Mouse (Mus musculus) stomach, embryonic 15.5 days (tissue): ENCODE data around the gene Plekhg4. TPM values are rescaled to one million over a fixed set of nuclear protein-coding genes. Genes with fewer than 3 reads are reported as not detected.
A peak's percentile ranks its signal among the peaks of the same experiment; 100 is the strongest.

ENCODE experiments used
- ATAC-seq: fragments of 200-750 bp; cut with Nextera tagmentation; 2 replicates; pipeline ENCODE4 v1.8.0; 2017; ENCODE audit warnings: low read depth, moderate number of reproducible peaks, moderate TSS enrichment; ENCODE audit not compliant: insufficient read depth, low FRiP score
- H3K27ac ChIP-seq: fragments of 300-500 bp; sonication (generic); 2 replicates; pipeline ENCODE4 v1.5.1; 2015; ENCODE audit warnings: mild to moderate bottlenecking, inconsistent platforms
- H3K27me3 ChIP-seq: fragments of 300-500 bp; sonication (generic); replicated peaks from 2 replicates; pipeline ENCODE4 v1.6.1; 2015; ENCODE audit warnings: inconsistent platforms
- H3K36me3 ChIP-seq: fragments of 300-500 bp; sonication (generic); 2 replicates; pipeline ENCODE4 v1.6.1; 2015; ENCODE audit warnings: inconsistent platforms
- H3K4me1 ChIP-seq: fragments of 300-500 bp; sonication (generic); 2 replicates; pipeline ENCODE4 v1.6.1; 2015; ENCODE audit warnings: inconsistent platforms
- H3K4me2 ChIP-seq: fragments of 300-500 bp; sonication (generic); 2 replicates; pipeline ENCODE4 v1.6.1; 2015; ENCODE audit warnings: mild to moderate bottlenecking, inconsistent platforms
- H3K4me3 ChIP-seq: fragments of 300-500 bp; sonication (generic); replicated peaks from 2 replicates; pipeline ENCODE4 v1.5.1; 2015; ENCODE audit warnings: inconsistent platforms
- H3K9ac ChIP-seq: fragments of 300-500 bp; sonication (generic); 2 replicates; pipeline ENCODE4 v1.6.1; 2015; ENCODE audit warnings: inconsistent platforms
- H3K9me3 ChIP-seq: fragments of 300-500 bp; sonication (generic); 2 replicates; pipeline ENCODE4 v1.6.1; 2016; ENCODE audit warnings: inconsistent platforms
- WGBS: fragments of 180-500 bp; shearing (Covaris S2); methylation state at CpG from one replicate; pipeline ENCODE4 v1.1.7; 2015; 5-methylcytosine and 5-hydroxymethylcytosine counted together
- polyA plus RNA-seq: library from polyadenylated mRNA; unstranded; fragments of >200 nt; fragmentation: Nextera tagmentation; extraction: Ambion mirVana; gene quantifications from 2 replicates; pipeline ENCODE4 v1.2.1, GENCODE M21; 2015

Gene Plekhg4
- polyA plus RNA-seq, 1 experiment from 2014 or later: 0.21 TPM

DNA sequence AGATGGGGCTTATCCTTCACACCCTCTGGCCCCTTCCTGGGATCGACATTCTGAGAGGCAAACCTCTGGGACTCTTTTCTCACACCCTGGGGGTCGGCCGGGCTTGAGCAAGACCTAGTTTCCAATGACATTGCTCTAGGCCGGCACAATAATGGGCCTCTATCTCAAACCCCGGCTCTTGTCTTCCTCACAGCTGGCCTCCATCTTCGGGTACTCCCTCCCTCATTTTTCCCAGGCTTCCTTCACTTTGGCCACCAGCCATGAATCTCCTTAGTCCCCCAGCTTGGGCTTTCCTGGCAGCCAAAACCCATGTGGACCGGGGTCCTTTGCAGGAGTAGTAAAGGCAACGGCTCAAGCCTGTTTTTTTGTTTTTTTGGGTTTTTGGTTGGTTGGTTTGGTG is 31.7 kb upstream of the Plekhg4 start:
- no peaks in the 10 kb centered on the region for H3K9me3 ChIP-seq
- H3K4me1 ChIP-seq: peaks cover 52% of the 10 kb centered on the region
- H3K9ac ChIP-seq: no peak overlapping the region
- H3K4me3 ChIP-seq: no peak overlapping the region
- 27% methylated on average over 8 of the region's 8 CpGs for WGBS
- no peak overlapping the region for H3K4me2 ChIP-seq
- ATAC-seq: no peak
- H3K36me3 ChIP-seq: peaks cover 15% of the 10 kb centered on the region
- H3K27ac ChIP-seq: peak overlapping the region; percentile 66
- H3K27me3 ChIP-seq: no peaks in the 10 kb centered on the region

DNA sequence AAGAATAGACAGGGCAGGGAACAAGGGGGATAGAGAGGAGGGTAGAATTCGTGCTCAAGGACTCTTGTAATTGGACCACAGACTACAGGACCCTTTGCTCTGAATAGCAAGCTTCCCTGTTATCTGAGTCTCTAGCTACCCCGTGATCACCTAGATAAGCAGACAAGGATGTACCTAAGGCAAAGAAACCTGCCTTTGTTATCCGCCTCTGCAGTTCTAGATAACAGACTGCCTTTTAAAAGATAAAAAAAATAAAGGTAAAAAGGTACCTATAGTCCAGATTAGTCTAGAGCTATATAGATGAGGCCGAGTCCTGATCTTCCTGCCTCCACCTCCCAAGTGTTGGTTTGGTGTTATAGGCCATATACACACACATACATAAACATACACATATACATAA is 30.3 kb upstream of the Plekhg4 start:
- no peak for ATAC-seq
- Histone ChIP-seq H3K27ac (peak overlapping the region; percentile 61; the same call in 1 of the 2 replicates), H3K4me2 (no peak overlapping the region), H3K36me3 (0 out of 2 replicates have a peak, but pooled peaks cover 6% of the 10 kb centered on the region), H3K9me3 (no peaks in the 10 kb centered on the region), H3K27me3 (no peaks in the 10 kb centered on the region), H3K4me1 (peaks cover 59% of the 10 kb centered on the region), H3K4me3 (no peak overlapping the region), H3K9ac (no peak overlapping the region)
- WGBS: 57% methylated on average over 4 of the region's 4 CpGs

- H3K4me3 ChIP-seq: no peak overlapping the region
- H3K27ac ChIP-seq: peak overlapping the region; percentile 61
- peak overlapping the region; percentile 3; the same call in 1 of the 2 replicates for H3K4me2 ChIP-seq
- H3K36me3 ChIP-seq: no peaks in the 10 kb centered on the region
- H3K9me3 ChIP-seq: no peaks in the 10 kb centered on the region
- no peaks in the 10 kb centered on the region for H3K27me3 ChIP-seq
- peaks cover 55% of the 10 kb centered on the region for H3K4me1 ChIP-seq
- no peak overlapping the region for H3K9ac ChIP-seq
- 50% methylated on average over 8 of the region's 8 CpGs for WGBS
- no peak for ATAC-seq
Measured at GRCm38 (mm10) chr8:105343791-105344574, 29.1 kb upstream of the Plekhg4 start.

DNA sequence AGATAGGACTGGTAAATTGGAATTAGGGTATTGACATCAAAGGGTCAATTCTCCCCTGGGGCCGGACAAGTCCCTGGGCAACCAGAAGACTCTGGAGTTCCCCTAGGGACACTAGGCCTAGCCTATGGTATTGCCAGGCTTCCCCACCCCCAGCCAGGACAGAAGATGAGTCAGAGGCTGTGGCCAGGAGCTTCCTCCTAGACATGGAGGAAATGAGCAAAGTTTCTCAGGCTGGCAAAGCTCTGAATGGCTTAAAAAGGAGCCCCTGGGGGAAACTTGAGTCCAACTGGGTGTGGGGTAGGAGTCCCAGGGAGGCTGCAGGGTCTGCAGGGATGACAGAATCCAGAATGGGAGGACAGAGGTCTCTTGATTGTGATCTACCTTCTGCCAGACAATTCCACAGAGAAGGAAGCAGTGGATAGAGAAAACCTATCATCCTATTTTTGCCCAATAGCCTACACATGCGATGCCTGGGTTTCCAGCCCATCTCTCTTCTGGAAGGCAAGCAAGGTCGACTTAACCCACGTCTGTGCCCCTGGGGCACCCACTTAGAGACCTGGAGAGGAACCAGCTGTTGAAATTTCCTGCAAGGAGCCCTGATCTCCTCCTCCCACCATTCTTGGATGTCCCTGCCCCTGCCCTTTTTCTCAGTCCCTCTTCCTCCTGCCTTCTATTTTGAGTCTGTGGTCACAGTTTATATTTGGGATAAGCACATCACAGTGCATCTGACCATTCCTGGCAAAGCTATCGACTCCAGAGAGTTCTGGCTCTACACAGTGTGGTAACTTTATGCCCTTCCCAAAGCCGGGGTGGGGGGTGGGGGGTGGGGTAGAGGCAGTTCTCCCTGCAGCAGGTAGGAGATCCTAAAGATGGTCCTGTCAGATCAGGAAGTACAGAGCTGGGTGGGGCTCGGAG is 27.8 kb upstream of the Plekhg4 start:
- peak overlapping the region; percentile 96 for H3K4me2 ChIP-seq
- no peak overlapping the region for H3K4me3 ChIP-seq
- H3K27me3 ChIP-seq: 0 out of 2 replicates have a peak, but pooled peaks cover 5% of the 10 kb centered on the region
- no peaks in the 10 kb centered on the region for H3K36me3 ChIP-seq
- H3K9me3 ChIP-seq: no peaks in the 10 kb centered on the region
- 33% methylated on average over 7 of the region's 7 CpGs for WGBS
- peaks cover 52% of the 10 kb centered on the region for H3K4me1 ChIP-seq
- H3K9ac ChIP-seq: no peak overlapping the region
- H3K27ac ChIP-seq: peak overlapping the region; percentile 88
- ATAC-seq: no peak

- peak overlapping the region; percentile 96 for H3K4me2 ChIP-seq
- H3K27ac ChIP-seq: peak overlapping the region; percentile 88
- no peaks in the 10 kb centered on the region for H3K9me3 ChIP-seq
- H3K9ac ChIP-seq: peak overlapping the region; percentile 52
- no peaks in the 10 kb centered on the region for H3K36me3 ChIP-seq
- WGBS: 2% methylated on average over 34 of the region's 34 CpGs
- 0 out of 2 replicates have a peak, but pooled peaks cover 5% of the 10 kb centered on the region for H3K27me3 ChIP-seq
- peak overlapping the region; percentile 77 for H3K4me3 ChIP-seq
- H3K4me1 ChIP-seq: peaks cover 42% of the 10 kb centered on the region
- peak; percentile 25; the same call in 1 of the 2 replicates for ATAC-seq
Measured at GRCm38 (mm10) chr8:105346611-105347427, 26.3 kb upstream of the Plekhg4 start.

GRCm38 (mm10) chr8:105347428-105348221 is 25.4 kb upstream of the Plekhg4 start, which contains the start of gene Fhod1:
Gene Fhod1 (minus strand): TSS chr8:105347953.
- peak; percentile 88 for ATAC-seq
- under 1% methylated on average over 53 of the region's 53 CpGs for WGBS
- H3K9ac ChIP-seq: peak within 1 kb of the TSS; percentile 52
- H3K4me1 ChIP-seq: peaks cover 39% of the 10 kb centered on the region
- peak within 1 kb of the TSS; percentile 77 for H3K4me3 ChIP-seq
- peak within 1 kb of the TSS; percentile 88 for H3K27ac ChIP-seq
- H3K9me3 ChIP-seq: no peaks in the 10 kb centered on the region
- peak within 1 kb of the TSS; percentile 96 for H3K4me2 ChIP-seq
- no peaks in the 10 kb centered on the region for H3K36me3 ChIP-seq
- H3K27me3 ChIP-seq: 0 out of 2 replicates have a peak, but pooled peaks cover 5% of the 10 kb centered on the region

GRCm38 (mm10) chr8:105348450-105349095 is 24.5 kb upstream of the Plekhg4 start, which contains the start of gene Slc9a5:
Gene Slc9a5 (plus strand): TSS chr8:105348843.
- ATAC-seq: no peak
- Histone ChIP-seq H3K9ac (peak within 1 kb of the TSS; percentile 52), H3K27me3 (0 out of 2 replicates have a peak, but pooled peaks cover 5% of the 10 kb centered on the region), H3K4me1 (peaks cover 34% of the 10 kb centered on the region), H3K9me3 (no peaks in the 10 kb centered on the region), H3K4me3 (peak within 1 kb of the TSS; percentile 77), H3K4me2 (peak within 1 kb of the TSS; percentile 96), H3K36me3 (no peaks in the 10 kb centered on the region), H3K27ac (peak within 1 kb of the TSS; percentile 88)
- under 1% methylated on average over 34 of the region's 34 CpGs for WGBS

- no peak for ATAC-seq
- Histone ChIP-seq H3K27me3 (0 out of 2 replicates have a peak, but pooled peaks cover 5% of the 10 kb centered on the region), H3K27ac (peak overlapping the region; percentile 52; the same call in 1 of the 2 replicates), H3K4me3 (peak overlapping the region; percentile 77), H3K9me3 (no peaks in the 10 kb centered on the region), H3K36me3 (no peaks in the 10 kb centered on the region), H3K4me2 (peak overlapping the region; percentile 96), H3K4me1 (peaks cover 31% of the 10 kb centered on the region), H3K9ac (peak overlapping the region; percentile 51; the same call in 1 of the 2 replicates)
- under 1% methylated on average over 43 of the region's 48 CpGs for WGBS
Measured at GRCm38 (mm10) chr8:105349096-105349771, 23.8 kb upstream of the Plekhg4 start.

DNA sequence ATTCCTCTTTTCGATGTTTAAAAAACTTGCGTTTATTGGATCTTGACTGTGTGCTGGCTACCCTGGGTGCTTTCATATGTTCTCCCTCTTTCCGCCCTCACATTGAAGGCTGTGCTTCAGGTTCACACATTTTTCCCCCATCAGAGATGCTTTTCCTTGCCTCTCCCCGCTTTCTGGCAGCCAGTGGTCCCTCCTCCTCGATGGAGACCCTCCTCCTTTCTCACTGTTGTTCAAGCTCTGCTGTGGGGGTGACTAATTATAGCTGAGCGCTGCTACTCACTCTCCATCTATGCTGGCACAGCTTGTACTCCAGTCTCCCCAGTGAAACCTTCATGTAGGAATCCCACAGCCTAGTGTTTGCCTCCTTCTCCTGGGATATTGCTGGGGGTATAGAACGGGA is 22.9 kb upstream of the Plekhg4 start:
- Histone ChIP-seq H3K27ac (no peak overlapping the region), H3K4me2 (peak overlapping the region; percentile 96; the same call in 1 of the 2 replicates), H3K9ac (no peak overlapping the region), H3K36me3 (no peaks in the 10 kb centered on the region), H3K9me3 (no peaks in the 10 kb centered on the region), H3K4me1 (peaks cover 21% of the 10 kb centered on the region), H3K4me3 (0 out of 2 replicates have a peak overlapping the region, but pooled peaks have one; percentile 77), H3K27me3 (0 out of 2 replicates have a peak, but pooled peaks cover 5% of the 10 kb centered on the region)
- WGBS: 47% methylated on average over 7 of the region's 7 CpGs
- ATAC-seq: no peak
